Mouse (Mus musculus): Measurements from ENCODE around the gene Plp2.

DNA sequence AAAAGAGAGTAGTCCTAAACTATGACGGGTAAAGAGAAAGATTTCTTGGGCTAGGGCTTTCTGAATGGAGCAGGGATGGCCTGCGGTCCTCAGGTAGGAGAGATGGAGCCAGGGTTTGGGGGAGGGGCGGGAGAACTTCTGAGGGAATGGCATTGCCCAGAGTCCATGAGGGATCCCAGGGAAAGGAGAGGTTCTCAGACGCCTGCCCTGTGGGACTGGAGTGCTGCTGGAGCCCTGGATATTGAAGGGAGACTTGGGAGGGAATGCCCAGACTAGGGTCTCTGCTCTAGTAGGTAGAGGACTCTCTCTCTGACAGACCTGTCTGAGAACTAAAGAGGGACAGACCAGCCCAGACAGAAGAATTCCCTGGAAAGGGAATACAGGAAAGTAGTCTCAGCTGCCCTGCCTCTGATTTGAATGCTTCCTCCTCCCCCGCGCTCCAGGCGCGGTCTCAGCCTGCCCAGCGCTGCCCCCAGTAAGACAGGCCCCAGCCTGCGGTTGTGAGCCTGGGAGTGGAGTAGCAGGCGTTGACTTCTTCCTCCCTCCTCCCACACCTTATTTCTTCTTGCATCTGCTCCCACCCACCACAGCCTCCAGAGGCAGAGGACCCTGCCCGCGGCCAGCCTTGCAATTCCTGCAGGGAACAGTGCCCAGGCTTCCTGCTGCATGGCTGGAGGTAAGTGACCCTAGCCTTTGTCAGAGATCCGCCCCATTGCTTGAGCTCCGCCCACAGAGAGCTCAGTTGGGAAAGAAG is 13.0 kb downstream of the Plp2 start:
- TF ChIP-seq CTCF (IDR thresholded peaks at IDR 0.05; ENCODE audit: borderline replicate concordance, control insufficient read depth, extremely low read depth, insufficient read depth, low read length, poor library complexity) (no peak), POLR2A (IDR thresholded peaks at IDR 0.05; ENCODE audit: control insufficient read depth, extremely low read depth, insufficient read depth, low read length, poor library complexity) (no peak)
